Mouse (Mus musculus) layer of hippocampus, postnatal 10 days (tissue): ENCODE data around the gene Etv3. TPM values are rescaled to one million over a fixed set of nuclear protein-coding genes. Genes with fewer than 3 reads are reported as not detected.
A peak's percentile ranks its signal among the peaks of the same experiment; 100 is the strongest.

Source experiments
- DNase-seq, 2 experiments: peaks; one replicate each; pipeline ENCODE4 v3.0.0; 2021; ENCODE audit warnings: low spot score in 2 of 2
- total RNA-seq, 2 experiments: library from RNA; stranded (reverse); gene quantifications; 2 replicates each; pipeline ENCODE4 v1.2.3; 2021

The Etv3 gene
- total RNA-seq, 2 experiments from 2014 or later, result 14.4 to 18.0 TPM

DNA sequence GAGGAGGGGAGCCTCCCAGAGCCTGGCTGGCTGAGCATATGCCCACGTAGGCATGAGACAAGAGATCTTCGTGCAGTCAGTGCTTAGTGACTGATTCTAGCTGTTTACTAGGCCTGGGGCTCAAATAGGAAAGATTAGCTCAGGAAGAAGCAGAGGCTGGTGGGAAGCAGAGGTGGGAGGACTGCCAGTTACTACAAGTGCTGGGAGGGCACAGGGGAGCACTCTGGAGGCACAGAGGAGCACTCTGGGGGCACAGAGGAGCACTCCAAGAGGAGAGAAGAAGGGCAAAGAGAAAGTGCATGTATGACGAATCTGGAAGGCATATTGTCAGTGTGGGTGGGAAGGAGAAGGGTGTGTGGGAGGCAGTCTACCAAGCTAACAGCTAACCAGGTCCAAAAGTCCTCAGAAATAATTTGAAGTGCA lies 30.9 kb downstream of the Etv3 start:
- DNase-seq, result no peak

DNA sequence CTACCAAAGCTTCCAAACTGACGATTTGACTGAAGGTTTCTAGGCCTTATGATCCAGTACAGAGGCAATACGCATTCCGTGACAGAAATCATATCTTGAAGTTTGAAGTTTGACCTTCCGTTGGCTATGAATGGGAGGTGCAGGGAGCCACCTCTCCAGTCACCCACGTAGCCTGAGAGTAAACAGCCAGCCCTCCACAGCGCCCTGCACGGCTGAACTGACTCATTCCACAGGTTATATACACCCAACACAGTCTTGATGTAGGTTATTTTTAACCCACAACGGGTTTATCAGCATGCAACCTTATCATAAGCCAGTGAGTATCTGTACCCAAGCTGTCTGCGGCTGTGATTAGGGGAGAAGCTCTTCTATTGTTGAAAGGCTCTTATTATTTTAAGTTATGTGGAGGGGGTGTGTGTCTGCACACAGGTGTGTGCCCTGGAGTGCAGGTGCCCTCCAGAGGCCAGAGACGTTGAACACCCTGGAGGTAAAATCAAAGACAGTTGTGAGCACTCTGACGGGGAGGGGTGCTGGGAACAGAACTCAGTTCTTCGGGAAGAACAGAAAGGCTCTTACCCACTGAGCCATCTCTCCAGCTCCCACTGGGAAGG lies 31.6 kb downstream of the Etv3 start:
- no peak for DNase-seq

DNA sequence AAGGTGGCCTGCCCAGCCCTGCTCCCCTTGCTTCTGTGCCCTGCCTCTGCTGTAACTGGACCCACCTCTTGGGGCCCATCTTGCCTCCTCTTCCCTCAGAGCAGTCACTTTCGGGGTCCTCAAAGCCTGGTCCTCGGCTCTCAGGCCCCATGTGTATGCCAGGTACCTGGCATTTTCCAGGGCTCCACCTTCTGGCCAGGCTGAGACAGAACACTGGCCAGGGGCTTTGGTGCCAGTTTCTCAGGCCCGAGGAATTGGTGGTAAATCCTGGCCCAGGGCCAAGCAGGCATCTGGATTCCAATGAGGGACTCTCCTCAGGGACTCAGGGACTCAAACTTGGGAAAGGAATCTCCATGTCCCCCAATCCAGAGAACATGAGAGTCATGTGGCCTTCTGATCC lies 34.9 kb downstream of the Etv3 start:
- DNase-seq, result no peak

DNA sequence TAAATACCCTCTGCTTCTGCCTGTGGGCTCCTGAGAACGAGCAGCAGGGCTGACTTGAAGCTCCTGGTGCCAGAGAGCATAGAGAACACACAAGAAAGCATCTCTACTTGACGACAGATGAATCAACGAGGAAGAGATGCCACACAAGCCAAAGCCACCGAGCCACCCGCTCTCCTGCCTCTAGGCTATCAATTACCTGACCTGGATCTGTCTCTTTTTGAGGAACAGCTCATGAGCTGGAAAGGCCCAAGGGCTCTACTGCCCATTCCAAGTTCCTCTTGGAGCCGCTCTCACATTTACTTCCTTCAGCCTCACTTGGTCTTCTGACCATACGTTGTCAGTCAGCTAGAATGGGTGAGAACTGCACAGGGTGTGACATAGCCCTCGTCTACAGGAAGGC lies 36.2 kb downstream of the Etv3 start:
- no peak for DNase-seq

DNA sequence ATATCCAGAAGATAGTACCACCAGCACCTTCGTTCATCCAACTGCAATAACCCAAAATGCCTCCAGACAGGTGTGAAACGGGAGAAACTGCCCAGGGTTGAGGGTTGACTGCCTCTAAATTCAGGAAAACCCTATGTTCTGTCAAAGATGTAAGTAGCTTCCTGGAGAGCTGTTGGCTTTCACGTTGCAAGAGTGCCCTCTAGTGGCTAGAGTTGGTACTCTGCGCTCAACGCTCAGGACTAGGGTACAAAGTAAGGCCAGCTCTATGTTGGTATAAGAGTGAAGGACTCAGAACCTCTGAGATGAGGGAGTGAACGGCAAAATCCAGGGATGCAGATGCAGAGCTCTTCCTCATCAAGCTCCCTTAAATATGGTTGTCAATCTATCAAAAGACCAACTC lies 37.2 kb downstream of the Etv3 start:
- peak; percentile 94 to 96 for DNase-seq

DNA sequence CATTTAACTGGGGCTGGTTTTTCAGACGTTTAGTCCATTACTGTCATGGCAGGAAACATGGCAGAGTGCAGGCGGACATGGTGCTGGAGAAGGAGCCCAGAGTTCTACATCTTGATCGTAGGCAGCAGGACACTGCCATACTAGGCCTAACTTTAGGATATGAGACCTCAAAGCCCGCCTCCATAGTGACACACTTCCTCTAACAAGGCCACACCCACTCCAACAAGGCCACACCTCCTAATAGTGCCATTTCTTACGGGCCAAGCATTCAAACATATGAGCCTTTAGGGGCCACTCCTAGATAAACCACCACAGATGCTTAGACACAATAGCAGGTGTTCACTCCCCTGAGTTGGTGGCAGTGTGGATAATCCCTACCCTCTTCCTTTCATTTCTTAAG lies 38.3 kb downstream of the Etv3 start:
- no peak for DNase-seq

DNA sequence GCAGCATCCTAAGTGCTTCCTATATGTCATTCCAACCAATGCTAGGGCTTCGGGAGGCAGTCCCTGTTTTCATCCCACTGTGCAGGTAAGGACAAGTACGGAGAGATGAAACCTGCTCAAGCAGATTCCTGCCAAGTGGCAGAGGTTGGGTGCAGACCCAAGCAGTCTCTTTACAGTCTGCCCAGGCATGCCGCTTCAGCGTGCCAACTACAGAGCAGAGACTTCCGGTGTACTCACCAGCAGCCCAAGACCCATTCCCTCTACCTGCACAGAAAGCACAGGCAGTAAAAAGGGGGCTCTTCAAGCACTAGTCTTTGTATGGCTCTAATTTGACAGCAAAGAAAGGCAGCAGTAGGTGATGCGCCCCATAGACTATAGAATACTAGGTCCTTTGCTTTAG lies 40.4 kb downstream of the Etv3 start:
- no peak for DNase-seq

DNA sequence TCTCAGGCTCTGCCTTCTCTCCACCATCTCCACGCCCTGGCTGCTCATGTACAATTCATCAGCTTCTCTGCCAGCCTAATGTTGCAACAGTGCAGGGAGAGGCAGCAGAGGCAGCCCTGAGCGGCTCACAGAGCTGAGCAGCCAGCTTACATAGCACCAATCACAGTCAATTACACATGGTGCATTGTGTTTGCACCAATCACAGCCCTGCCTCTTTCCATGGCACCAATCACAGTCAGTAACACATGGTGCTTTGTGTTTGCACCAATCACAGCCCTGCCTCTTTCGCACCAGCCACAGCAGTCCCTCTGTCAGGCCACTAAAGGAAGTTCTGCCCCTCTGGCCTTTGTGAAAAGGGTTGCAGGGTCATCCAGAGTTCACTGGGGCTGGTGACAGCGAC lies 40.9 kb downstream of the Etv3 start:
- DNase-seq, result peak; percentile 77

DNA sequence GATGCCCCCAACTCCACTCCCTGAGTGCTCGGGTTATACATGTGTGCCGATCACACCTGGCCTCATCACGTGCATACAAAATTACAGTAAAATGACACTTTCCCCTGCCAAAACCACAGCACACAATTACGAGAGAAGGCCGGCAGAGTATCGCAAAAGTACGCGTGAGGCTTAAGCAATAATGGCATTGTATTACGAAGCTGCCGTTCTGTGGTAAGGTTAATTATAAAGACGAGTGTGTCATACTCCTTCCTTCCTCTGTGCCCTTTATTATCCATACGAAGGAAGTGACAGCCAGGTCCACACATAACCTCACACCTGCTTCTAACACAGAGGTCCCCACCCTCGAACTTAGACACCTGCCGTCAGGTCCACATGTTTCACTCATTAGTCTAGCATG lies 42.3 kb downstream of the Etv3 start:
- DNase-seq, result no peak

DNA sequence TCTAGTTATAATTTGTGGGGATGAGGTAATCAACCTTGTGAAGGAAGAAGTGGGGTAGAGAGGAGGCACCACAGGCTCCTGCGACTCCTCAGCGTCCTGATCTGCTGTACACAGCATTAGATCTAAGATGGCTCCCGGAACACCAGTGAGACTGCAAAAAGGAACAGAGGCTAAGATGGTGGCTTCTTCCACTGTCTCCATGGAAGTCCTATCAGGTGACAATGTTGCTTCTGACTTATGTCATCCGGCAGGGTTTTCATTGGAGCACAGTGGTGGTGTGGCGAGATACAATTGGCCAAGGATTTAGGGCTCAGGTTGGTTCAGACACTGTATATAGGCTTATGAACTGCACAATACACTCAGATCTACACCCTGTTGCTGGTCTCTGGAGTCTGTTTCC lies 43.5 kb downstream of the Etv3 start:
- no peak for DNase-seq

DNA sequence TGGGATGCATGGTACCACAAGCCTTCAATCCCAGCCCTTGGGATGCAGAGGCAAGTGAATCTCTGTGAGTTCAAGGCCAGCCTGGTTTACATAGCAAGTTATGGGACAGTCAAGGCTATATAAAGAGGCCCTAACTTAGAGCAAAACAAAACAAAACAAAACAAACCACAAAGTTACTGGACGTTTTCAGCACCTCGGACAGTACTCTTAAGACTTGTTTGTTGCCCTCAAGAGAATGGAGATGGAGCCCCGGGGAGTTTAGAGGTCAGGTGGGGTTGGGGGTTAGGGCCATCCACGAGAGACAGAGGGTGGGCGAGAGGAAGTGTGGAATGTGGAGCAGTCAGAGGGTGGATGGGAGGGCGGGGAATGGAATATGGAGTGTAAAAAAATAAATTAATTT lies 50.6 kb downstream of the Etv3 start:
- no peak for DNase-seq

DNA sequence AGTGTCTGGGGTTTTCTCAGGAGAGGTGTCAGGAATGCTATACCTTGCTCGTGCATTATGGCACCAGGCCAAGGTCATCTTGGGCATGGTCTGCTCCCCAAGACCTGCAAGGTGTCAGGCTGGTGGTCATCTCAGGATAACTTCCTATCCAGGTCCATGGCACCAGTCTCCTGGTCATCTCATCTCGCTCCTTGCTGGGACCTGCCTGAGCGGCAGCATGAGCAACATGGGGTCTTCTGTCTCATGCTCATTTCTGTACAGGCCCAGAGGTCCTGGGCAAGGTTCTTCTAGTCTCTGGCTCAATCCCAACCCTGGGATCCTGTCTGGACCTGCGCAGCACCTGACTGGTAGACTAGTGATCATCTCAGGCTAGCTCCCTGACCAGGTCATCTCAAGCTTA lies 57.1 kb downstream of the Etv3 start:
- no peak for DNase-seq

Other genes with a start within 250 kb of the Etv3 start
- not detected for gene Cd5l, start 167.5 kb upstream of the Etv3 start, total RNA-seq
- under 1 TPM; 0.32 to 0.33 TPM for gene Fcrl1, start 149.0 kb upstream of the Etv3 start, total RNA-seq
- under 1 TPM in 1 of 2 experiments, not detected in 1; 0.11 TPM for gene Fcrl5, start 89.6 kb upstream of the Etv3 start, total RNA-seq
- gene Arhgef11, start 92.2 kb downstream of the Etv3 start, total RNA-seq, result 10 to 100 TPM; 49.4 to 51.3 TPM
- gene Lrrc71, start 223.2 kb downstream of the Etv3 start, total RNA-seq, result 1 to 10 TPM in 1 of 2 experiments, under 1 TPM in 1; 0.80 to 2.3 TPM